Mouse (Mus musculus): ENCODE measurements around the gene Tpp1. TPM values are rescaled to one million over a fixed set of nuclear protein-coding genes. Genes with fewer than 3 reads are reported as not detected.

Gene Tpp1
- total RNA-seq (2015; ENCODE audit: low replicate concordance) (61.2 and 72.8 TPM in 2 replicates), total RNA-seq (2017; ENCODE audit: low replicate concordance) (35.4 and 38.4 TPM in 2 replicates)

DNA sequence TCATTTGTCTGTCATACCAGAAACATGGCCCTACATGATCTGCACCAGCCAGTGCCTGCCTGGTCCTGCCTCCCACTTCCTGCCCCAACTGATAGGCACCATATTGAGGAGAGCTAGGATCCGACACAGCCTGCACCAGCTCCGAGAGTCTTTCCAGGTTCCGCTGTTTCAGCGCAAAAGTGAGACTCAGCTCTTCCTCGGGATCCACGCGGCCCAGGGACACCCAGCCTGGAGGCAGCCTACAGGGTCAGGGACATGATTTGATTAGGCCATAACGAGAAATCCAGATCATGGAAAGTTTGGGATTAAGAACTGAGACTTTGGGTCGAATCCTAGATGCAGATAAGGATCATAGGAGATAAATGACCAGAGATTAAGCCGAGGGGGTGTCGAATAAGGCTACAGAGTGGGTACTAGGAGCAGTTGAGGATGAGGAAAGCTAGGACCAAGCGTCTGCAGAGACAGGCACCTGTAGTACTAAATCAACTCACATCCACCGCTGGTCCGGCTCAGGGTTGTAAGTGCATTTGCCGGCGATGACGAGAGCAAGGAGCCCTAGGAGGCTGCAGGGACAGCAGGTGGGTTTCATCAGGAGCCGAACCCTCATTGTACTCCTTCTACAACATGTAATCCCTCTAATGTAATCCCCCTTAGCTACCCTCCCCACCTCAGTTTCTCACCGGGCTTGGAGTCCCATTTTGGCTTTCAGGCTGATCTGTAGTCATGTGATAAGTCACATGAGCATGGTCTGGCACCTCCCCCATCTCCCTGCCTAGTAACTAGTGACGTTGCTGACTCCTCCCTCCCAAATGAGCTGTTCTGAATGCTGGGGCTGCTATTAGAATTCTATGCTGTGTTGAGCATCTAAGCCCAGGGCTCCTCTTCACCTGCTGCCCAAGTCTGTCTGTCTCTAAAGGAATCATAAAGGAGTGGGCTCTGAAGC, at the start of gene Tpp1:
Gene Tpp1, minus strand, starts transcription at position 745 of the 943 bp plus-strand sequence.
- peak; percentile 94 for ATAC-seq (replicated peaks; ENCODE audit: low FRiP score, poor library complexity, severe bottlenecking)

DNA sequence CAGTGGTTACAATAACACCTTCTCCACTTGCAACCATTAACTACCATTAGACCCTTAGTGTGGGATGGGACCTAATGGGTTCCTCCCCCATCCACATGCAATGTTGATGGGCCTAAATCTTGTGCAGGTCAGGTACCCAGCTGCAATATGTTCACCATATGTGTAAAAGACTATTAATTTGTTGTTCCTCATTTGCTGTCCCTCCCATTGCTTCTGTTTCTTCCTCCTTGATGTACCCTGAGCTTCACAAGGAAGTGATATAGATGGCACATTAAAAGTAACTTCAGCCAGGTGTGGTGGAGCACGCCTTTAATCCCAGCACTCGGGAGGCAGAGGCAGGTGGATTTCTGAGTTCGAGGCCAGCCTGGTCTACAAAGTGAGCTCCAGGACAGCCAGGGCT, 44.9 kb upstream of the Tpp1 start:
- no peak for ATAC-seq (replicated peaks; ENCODE audit: low FRiP score, poor library complexity, severe bottlenecking)

DNA sequence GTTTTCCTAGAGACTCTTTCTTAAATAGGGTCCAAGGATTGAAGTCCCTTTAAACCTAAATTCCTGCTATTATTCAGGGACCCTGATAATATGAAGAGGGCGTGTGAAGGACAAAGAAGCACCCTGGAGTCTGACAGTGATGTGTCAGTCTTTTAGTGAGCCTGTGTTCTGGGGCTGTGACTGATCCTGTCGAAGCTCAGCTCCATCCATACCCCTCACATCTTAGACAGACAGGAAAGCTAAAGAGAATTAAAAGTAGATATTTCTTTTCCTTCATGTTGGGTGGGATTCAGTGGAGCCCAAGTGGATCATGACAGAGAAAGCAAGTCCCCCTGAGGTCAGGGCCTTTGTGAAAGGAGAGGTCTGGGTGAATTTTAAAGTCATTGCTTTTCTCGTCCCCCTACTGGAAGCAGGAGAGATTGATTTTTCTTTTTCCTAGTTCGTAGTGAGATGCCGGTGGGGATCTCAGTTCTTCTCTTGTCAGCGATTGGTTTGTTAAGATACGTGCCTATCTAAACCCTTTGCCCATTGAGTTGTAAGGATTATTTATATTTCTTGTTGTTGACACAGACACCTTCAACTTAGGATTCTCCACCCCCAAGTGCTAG, 43.8 kb upstream of the Tpp1 start:
- no peak for ATAC-seq (replicated peaks; ENCODE audit: low FRiP score, poor library complexity, severe bottlenecking)

DNA sequence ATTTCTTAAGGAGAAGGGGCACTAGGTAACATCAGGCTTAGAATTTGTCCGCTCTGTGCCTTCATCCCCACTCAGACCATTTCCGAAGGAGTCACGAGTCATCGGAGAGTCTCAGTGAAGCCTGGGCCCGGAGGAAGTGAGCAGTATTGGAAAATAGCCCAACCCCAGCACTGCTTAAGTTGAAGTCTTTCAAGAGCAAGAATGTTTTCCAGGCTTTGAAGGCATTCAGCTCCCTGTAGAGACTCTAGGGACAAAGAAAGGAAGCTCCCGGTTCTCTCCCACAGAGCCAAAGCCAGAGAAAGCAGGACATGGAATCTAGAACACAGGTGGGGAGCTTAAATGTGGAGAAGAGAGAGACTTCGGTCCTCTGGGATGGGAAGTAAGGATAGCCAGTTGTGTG, 41.7 kb upstream of the Tpp1 start:
- no peak for ATAC-seq (replicated peaks; ENCODE audit: low FRiP score, poor library complexity, severe bottlenecking)

DNA sequence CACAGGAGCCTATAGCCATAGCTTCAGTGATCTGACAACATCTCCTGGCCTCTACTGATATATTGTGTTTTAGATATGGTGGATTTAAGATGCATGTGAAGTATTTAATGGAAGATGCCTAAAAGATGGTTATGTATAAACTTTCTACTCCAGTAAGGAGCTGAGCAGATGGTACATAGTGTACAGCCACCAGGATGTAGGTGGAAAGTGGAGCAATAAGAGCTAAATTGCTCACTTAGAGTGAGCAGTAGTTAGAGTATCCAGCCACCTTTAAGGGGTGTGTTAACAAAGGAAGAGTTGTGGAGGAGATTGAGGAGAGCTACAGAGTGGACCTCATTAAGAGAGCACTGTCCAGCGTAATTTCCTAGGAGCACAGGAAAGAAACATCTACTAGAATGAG, 39.1 kb upstream of the Tpp1 start:
- ATAC-seq (replicated peaks; ENCODE audit: low FRiP score, poor library complexity, severe bottlenecking), result no peak

- ATAC-seq (replicated peaks; ENCODE audit: low FRiP score, poor library complexity, severe bottlenecking), result no peak
These were observed 35.5 kb upstream of the Tpp1 start, which contains the start of gene Dchs1 for GRCm38 (mm10) chr7:105787285-105788140. Gene Dchs1, minus strand, starts transcription at chr7:105787654.

DNA sequence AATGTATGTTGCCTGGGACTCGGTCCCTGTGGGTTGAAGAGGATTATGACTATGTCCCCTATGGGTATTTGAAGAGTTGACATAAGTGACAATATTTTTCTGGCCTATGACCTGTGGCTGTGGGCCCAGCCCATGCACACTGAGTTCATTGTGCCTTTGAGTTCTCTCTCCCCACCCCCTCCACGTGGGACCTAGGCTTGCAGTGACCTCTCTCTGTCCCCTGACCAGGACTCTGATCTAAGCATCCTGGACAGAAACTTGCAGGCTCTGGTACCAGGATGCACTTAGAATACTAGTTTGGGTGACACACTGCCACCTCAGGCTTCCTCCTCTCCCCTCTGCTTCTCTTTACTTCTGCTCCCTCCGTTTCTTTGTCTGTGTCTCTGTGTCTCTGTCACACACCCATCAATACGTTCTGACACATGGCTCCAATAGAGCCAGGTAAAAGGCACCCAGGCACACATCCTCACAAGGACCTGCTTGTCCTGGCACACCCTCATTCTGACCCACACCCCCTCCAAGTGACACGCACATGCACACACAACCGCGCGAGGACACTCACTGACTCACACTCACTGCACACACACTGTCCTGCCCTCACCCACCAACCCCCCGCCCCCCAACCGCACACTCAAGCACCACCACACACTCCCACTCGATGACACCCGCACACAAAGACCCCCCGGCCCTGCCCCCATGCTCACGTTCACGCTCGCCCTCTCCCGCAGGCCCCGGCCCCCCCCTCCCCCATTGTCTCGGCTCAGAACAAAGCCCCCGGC, 34.7 kb upstream of the Tpp1 start:
- ATAC-seq (replicated peaks; ENCODE audit: low FRiP score, poor library complexity, severe bottlenecking), result no peak

DNA sequence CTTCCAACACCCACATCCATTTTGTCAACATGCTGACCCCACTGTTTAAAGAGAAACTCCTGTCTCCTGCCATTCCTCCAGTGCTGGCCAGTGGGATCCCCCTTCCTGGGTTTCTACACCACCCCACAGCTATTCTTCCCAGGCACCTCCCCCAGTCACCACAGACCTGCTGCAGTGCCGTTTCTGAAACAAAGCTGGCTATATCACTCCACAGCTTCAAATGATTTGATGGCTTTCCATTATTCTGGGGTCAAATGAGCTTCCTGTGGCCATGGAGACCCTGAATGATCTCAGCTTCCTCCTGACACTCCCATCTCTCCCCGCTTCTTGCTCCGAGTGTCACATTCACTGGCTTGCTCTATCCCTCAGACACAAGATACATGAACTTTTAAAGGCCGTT, 32.5 kb upstream of the Tpp1 start:
- no peak for ATAC-seq (replicated peaks; ENCODE audit: low FRiP score, poor library complexity, severe bottlenecking)

DNA sequence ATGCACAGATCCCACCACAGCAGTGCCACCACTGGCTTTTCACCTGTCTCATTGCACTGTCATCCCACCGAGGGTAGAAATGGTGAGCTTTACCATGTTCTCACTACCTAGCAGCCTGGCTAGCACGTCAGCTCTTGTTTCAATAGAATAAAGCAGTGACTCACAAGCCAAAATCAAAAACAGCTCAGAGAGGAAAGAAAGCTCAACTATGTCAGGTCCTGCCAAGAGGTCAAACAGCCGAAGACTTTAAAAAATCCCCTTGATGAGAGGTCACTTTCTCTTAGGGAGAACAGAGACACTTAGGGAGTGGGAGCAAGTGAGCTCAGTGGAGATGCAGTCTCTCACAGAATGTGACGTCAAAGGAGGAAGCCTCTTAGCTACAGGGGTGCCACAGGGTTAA, 31.8 kb upstream of the Tpp1 start:
- ATAC-seq (replicated peaks; ENCODE audit: low FRiP score, poor library complexity, severe bottlenecking), result no peak

GRCm38 (mm10) chr7:105778553-105779265, 26.7 kb upstream of the Tpp1 start:
- ATAC-seq (replicated peaks; ENCODE audit: low FRiP score, poor library complexity, severe bottlenecking), result no peak

GRCm38 (mm10) chr7:105777797-105778552, 25.9 kb upstream of the Tpp1 start:
- no peak for ATAC-seq (replicated peaks; ENCODE audit: low FRiP score, poor library complexity, severe bottlenecking)

DNA sequence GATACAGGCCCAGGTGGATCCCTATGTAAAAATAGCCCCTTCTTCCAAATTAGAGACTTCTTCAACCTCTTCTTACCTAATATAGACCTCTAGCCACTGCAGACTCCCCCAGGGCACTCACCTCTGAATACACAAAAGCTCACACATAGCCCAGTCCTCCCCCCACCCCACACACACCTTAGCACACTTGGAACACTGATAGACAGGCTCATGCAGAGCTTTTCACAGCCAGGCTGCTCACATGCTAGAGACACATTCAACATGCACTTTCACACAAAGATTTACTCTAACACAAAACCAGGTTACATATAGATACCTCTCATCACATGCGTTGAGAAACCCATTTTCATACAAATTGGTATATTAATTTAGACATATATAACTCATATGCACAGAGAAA, 25.3 kb upstream of the Tpp1 start:
- ATAC-seq (replicated peaks; ENCODE audit: low FRiP score, poor library complexity, severe bottlenecking), result no peak

DNA sequence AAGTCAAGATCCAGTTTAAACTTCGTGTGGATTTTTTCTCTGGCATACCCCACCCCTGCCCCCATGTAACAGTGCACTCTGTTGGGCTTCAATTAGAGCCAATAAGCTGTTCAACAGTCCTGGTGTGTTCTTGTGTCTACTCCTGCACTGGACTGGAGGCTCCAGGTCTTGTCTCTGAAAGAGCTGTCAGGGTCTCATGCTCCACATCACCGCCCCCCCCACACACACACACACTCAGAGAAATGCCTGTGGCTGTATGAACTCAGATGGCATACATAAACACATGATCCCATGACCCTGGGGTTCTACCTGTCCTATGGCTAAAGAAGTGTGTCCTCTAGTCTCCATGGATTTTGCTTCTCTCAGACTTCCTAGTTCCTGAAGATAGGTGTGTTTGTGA, 24.0 kb upstream of the Tpp1 start:
- no peak for ATAC-seq (replicated peaks; ENCODE audit: low FRiP score, poor library complexity, severe bottlenecking)

DNA sequence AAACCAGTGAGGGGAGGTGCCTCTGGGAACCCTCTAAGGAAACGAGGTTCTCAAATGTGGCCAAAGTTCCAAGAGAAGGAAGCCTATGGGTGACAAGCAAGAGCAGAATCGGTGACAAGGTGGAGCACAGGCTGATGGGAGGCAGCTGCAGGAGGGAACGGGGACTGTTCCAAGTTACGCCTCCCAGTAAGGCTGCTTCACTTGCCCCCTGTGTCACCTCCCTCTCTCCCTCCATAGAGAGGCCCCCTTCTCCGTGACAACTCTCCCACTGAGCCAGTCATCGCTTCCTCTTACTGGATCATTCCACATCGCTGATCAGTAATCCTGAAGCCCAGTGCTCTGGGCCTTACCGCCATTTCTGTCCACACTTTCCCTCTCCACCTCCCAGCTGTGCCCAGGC, 22.6 kb upstream of the Tpp1 start:
- ATAC-seq (replicated peaks; ENCODE audit: low FRiP score, poor library complexity, severe bottlenecking), result no peak

DNA sequence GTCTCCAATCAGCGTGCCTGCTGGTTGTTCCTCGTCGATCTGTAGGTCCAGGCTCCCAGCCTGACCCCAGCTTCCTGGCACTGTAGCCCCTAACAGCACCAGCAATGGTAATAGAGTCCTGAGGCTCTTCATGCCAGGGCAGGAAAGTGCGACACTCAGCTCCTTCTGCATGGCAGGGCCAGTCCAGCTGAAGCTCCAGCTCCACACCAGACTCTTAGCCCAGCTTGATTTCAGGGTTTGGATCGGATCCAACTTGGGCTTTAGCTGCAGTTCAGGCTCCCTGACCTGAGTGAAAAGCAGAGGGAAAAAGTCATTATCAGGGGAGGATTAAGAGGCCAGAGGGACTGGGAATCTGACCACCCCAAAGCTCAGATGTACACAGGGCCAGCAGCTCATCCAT, 21.0 kb upstream of the Tpp1 start:
- no peak for ATAC-seq (replicated peaks; ENCODE audit: low FRiP score, poor library complexity, severe bottlenecking)

GRCm38 (mm10) chr7:105772331-105772730, 20.3 kb upstream of the Tpp1 start:
- ATAC-seq (replicated peaks; ENCODE audit: low FRiP score, poor library complexity, severe bottlenecking), result no peak

DNA sequence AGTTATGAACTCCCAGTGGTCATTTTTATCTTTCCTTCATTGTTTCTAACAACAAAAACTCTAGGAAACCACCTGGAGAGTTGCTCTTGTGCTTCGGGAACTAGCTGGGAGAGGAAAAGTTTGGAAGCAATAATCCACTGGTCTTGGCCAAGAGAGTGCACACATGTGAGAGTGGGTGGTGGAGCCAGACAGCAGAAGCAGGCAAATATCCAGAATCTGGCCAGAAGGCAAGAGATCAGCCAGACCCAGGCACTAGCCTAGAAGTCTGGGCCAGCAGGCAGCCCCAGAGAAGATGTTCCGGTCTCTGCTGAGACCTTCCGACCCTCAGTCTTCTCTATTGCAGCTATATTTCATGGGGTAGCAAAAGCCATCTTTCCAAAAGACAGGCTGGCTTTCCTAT, 17.9 kb upstream of the Tpp1 start:
- no peak for ATAC-seq (replicated peaks; ENCODE audit: low FRiP score, poor library complexity, severe bottlenecking)

DNA sequence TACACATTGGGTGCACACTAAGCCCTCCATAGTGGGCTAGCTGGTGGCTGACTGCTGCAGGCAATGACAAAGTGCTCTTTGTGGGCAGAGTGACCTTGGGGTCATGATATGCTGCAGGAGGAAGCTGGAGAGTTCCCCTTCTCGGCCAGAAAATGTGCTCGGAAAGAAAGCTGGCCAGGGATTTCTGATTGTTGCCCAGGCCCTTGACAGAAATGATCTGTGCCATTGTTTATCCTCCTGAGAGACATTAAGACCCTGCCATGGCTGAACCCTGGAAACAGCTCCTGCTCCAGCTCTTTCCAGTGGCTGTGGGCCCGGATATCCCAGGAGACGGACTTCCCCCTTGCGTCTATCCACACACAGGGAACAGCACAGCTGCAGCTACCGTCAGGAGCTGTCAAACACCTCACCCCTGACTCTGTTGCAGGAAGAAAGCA, 15.7 kb upstream of the Tpp1 start:
- no peak for ATAC-seq (replicated peaks; ENCODE audit: low FRiP score, poor library complexity, severe bottlenecking)
